Mouse (Mus musculus): Measurements from ENCODE around the gene Pkmyt1. TPM values are rescaled to one million over a fixed set of nuclear protein-coding genes. Genes with fewer than 3 reads are reported as not detected.
"Not testable (repeated sequence)": the region's sequence is repeated elsewhere in the genome, so short reads cannot be mapped to it uniquely, and the experiment has no call there.

Gene Pkmyt1
- polyA plus RNA-seq, 1 experiment from 2014 or later = 36.7 TPM

DNA sequence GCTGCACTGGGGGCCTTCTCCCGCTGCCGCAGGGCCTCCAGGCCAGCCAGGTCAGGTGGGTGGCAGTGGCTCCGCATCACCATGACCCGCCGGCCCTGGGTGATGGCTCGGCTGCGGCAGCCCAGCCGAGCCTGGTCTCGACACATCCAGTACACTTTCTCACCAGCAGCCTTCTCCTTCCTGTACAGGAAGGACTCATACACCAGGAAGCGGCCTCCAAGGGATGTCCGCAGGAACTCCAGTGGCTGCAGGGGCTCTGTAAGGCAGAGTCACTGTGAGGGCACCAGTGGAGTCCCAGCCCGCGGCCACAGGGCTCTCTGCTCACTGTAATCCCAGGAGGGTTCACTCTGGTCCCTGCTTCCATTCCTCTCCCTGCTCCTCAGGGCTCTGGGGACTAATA, 29.6 kb downstream of the Pkmyt1 start:
- H3K4me1 ChIP-seq = no peaks in the 10 kb centered on the region
- no peak overlapping the region for H3K4me3 ChIP-seq
- no peak overlapping the region for H3K9ac ChIP-seq
- H3K27me3 ChIP-seq = no peaks in the 10 kb centered on the region
- no peak overlapping the region for H3K4me2 ChIP-seq
- H3K27ac ChIP-seq = no peak overlapping the region
- H3K9me3 ChIP-seq (replicated peaks) = no peaks in the 10 kb centered on the region
- peaks cover 95% of the 10 kb centered on the region for H3K36me3 ChIP-seq (ENCODE audit: poor library complexity, severe bottlenecking)
- 93% methylated on average over 12 of the region's 13 CpGs for WGBS
- no peak for ATAC-seq

- peaks cover 99% of the 10 kb centered on the region for H3K36me3 ChIP-seq (ENCODE audit: poor library complexity, severe bottlenecking)
- H3K9me3 ChIP-seq (replicated peaks) = no peaks in the 10 kb centered on the region
- H3K9ac ChIP-seq = no peak overlapping the region
- H3K4me2 ChIP-seq = no peak overlapping the region
- 0 out of 2 replicates have a peak, but pooled peaks cover under 1% of the 10 kb centered on the region for H3K4me1 ChIP-seq
- no peak for ATAC-seq
- H3K27me3 ChIP-seq = no peaks in the 10 kb centered on the region
- no peak overlapping the region for H3K27ac ChIP-seq
- WGBS = 95% methylated on average over 9 of the region's 9 CpGs
- H3K4me3 ChIP-seq = no peak overlapping the region
Measured at GRCm38 (mm10) chr17:23757581-23757980, 31.4 kb downstream of the Pkmyt1 start.

GRCm38 (mm10) chr17:23758801-23759200, 32.7 kb downstream of the Pkmyt1 start:
- Histone ChIP-seq H3K9me3 (replicated peaks) (no peaks in the 10 kb centered on the region), H3K36me3 (ENCODE audit: poor library complexity, severe bottlenecking) (peaks cover 98% of the 10 kb centered on the region), H3K4me1 (peaks cover 7% of the 10 kb centered on the region; the same call in 1 of the 2 replicates), H3K27me3 (no peaks in the 10 kb centered on the region), H3K27ac (no peak overlapping the region), H3K9ac (no peak overlapping the region), H3K4me3 (no peak overlapping the region), H3K4me2 (no peak overlapping the region)
- WGBS = 74% methylated on average over 8 of the region's 8 CpGs
- peak; percentile 27; the same call in 1 of the 2 replicates for ATAC-seq

DNA sequence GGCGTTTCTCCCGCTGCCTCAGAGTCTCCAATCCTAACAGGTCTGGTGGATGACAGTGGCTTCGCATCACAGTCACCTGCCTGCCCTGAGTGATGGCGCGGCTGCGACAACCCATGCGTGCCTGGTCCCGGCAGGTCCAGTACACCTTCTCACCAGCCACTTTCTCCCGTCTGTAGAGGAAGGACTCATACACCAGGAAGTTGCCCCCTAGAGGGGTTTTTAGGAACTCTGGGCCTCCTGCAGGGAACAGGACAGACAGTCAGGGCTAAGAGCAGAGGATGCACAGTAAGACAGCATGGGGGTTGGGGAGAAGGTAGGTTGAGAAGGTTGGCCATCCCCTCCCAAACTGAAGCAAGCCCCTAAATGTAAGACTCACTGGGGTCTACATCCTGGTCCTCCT, 34.1 kb downstream of the Pkmyt1 start:
- no peaks in the 10 kb centered on the region for H3K27me3 ChIP-seq
- no peak overlapping the region for H3K27ac ChIP-seq
- H3K9me3 ChIP-seq (replicated peaks) = no peaks in the 10 kb centered on the region
- WGBS = 94% methylated on average over 9 of the region's 9 CpGs
- peaks cover 85% of the 10 kb centered on the region for H3K36me3 ChIP-seq (ENCODE audit: poor library complexity, severe bottlenecking)
- no peak overlapping the region for H3K4me3 ChIP-seq
- no peak for ATAC-seq
- H3K4me1 ChIP-seq = peaks cover 7% of the 10 kb centered on the region; the same call in 1 of the 2 replicates
- H3K9ac ChIP-seq = no peak overlapping the region
- H3K4me2 ChIP-seq = no peak overlapping the region

DNA sequence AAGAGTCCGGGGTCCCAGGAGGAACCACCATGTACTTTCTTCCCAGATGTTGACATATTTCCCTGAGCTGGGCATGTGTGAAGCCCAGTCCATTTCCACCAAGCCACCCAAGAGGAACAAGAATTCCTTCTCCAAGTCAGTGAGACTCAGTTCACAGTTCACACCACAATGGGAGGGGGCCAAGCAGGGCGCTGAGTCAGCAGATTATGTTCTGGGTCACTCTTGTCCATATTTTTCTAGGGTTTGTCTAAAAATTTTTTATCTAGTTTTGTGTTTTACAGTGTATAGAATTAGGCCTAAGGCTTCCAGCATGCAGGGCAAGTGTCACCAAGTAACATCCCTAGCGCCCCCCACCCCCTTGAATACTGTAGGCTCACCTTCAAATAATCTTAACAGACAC, 35.0 kb downstream of the Pkmyt1 start:
- Histone ChIP-seq H3K4me1 (peaks cover 7% of the 10 kb centered on the region; the same call in 1 of the 2 replicates), H3K36me3 (ENCODE audit: poor library complexity, severe bottlenecking) (peaks cover 78% of the 10 kb centered on the region), H3K9me3 (replicated peaks) (no peaks in the 10 kb centered on the region), H3K4me2 (no peak overlapping the region), H3K9ac (no peak overlapping the region), H3K4me3 (no peak overlapping the region), H3K27me3 (no peaks in the 10 kb centered on the region), H3K27ac (no peak overlapping the region)
- ATAC-seq = no peak
- 98% methylated on average over 3 of the region's 3 CpGs for WGBS

GRCm38 (mm10) chr17:23762976-23763375, 36.8 kb downstream of the Pkmyt1 start:
- Histone ChIP-seq H3K27me3 (no peaks in the 10 kb centered on the region), H3K9ac (no peak overlapping the region), H3K4me3 (no peak overlapping the region), H3K4me1 (peaks cover 7% of the 10 kb centered on the region; the same call in 1 of the 2 replicates), H3K9me3 (replicated peaks) (no peaks in the 10 kb centered on the region), H3K36me3 (ENCODE audit: poor library complexity, severe bottlenecking) (peaks cover 63% of the 10 kb centered on the region), H3K4me2 (no peak overlapping the region), H3K27ac (no peak overlapping the region)
- 89% methylated on average over 11 of the region's 11 CpGs for WGBS
- ATAC-seq = no peak

- H3K27me3 ChIP-seq = no peaks in the 10 kb centered on the region
- H3K36me3 ChIP-seq (ENCODE audit: poor library complexity, severe bottlenecking) = peaks cover 14% of the 10 kb centered on the region
- WGBS = 8% methylated on average over 2 of the region's 2 CpGs
- H3K4me3 ChIP-seq = peak overlapping the region; percentile 93
- peak overlapping the region; percentile 98 for H3K9ac ChIP-seq
- H3K27ac ChIP-seq = peak overlapping the region; percentile 20; the same call in 1 of the 2 replicates
- H3K4me2 ChIP-seq = peak overlapping the region; percentile 71
- no peaks in the 10 kb centered on the region for H3K9me3 ChIP-seq (replicated peaks)
- peaks cover 27% of the 10 kb centered on the region for H3K4me1 ChIP-seq
- no peak for ATAC-seq
Measured at GRCm38 (mm10) chr17:23770493-23770892, 44.4 kb downstream of the Pkmyt1 start.

DNA sequence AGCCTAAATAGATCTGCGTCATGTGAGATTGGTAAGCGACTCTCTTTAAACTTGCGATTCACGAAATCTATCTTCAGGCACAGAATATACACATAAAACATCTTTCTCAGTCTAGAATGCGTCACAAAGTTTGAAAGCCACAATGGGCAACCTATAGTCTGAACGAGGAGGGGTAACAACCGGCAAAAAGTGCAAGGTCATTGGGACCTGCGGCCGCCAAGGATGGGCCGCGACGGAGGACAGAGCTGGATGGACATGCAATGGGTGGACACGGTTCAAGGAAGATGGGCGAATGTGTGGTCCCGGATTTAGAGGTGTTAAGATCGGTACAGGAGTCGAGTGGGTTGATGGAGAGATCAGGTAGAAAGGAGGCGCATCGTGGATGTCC, 44.8 kb downstream of the Pkmyt1 start:
- Histone ChIP-seq H3K4me1 (peaks cover 27% of the 10 kb centered on the region), H3K4me2 (peak overlapping the region; percentile 71), H3K9ac (peak overlapping the region; percentile 98), H3K36me3 (ENCODE audit: poor library complexity, severe bottlenecking) (peaks cover 14% of the 10 kb centered on the region), H3K4me3 (peak overlapping the region; percentile 93), H3K27ac (peak overlapping the region; percentile 86), H3K27me3 (no peaks in the 10 kb centered on the region), H3K9me3 (replicated peaks) (no peaks in the 10 kb centered on the region)
- ATAC-seq = no peak
- WGBS = under 1% methylated on average over 19 of the region's 19 CpGs

GRCm38 (mm10) chr17:23771284-23772218, 45.4 kb downstream of the Pkmyt1 start, which contains the start of gene Flywch1:
TSS of gene Flywch1 (minus strand) at chr17:23771602.
- Histone ChIP-seq H3K4me2 (peak within 1 kb of the TSS; percentile 71), H3K4me3 (peak within 1 kb of the TSS; percentile 93), H3K36me3 (ENCODE audit: poor library complexity, severe bottlenecking) (peaks cover 12% of the 10 kb centered on the region), H3K4me1 (peaks cover 27% of the 10 kb centered on the region), H3K9ac (peak within 1 kb of the TSS; percentile 98), H3K27ac (peak within 1 kb of the TSS; percentile 86), H3K9me3 (replicated peaks) (no peaks in the 10 kb centered on the region), H3K27me3 (no peaks in the 10 kb centered on the region)
- ATAC-seq = peak; percentile 99
- WGBS = 4% methylated on average over 42 of the region's 58 CpGs

GRCm38 (mm10) chr17:23772219-23772556, 46.1 kb downstream of the Pkmyt1 start:
- peak overlapping the region; percentile 71 for H3K4me2 ChIP-seq
- 75% methylated on average over 2 of the region's 2 CpGs for WGBS
- peak overlapping the region; percentile 30; the same call in 1 of the 2 replicates for H3K9ac ChIP-seq
- H3K4me3 ChIP-seq = peak overlapping the region; percentile 93
- peaks cover 27% of the 10 kb centered on the region for H3K4me1 ChIP-seq
- not testable (repeated sequence) for H3K9me3 ChIP-seq (replicated peaks); H3K27ac ChIP-seq; ATAC-seq; H3K27me3 ChIP-seq
- peaks cover 11% of the 10 kb centered on the region for H3K36me3 ChIP-seq (ENCODE audit: poor library complexity, severe bottlenecking)

- H3K27ac ChIP-seq = no peak overlapping the region
- H3K27me3 ChIP-seq = no peaks in the 10 kb centered on the region
- peaks cover 27% of the 10 kb centered on the region for H3K4me1 ChIP-seq
- WGBS = 77% methylated on average over 6 of the region's 6 CpGs
- H3K9me3 ChIP-seq (replicated peaks) = no peaks in the 10 kb centered on the region
- no peak overlapping the region for H3K9ac ChIP-seq
- no peak for ATAC-seq
- no peak overlapping the region for H3K4me3 ChIP-seq
- H3K4me2 ChIP-seq = no peak overlapping the region
- peaks cover 4% of the 10 kb centered on the region for H3K36me3 ChIP-seq (ENCODE audit: poor library complexity, severe bottlenecking)
Measured at GRCm38 (mm10) chr17:23773676-23774075, 47.5 kb downstream of the Pkmyt1 start.

DNA sequence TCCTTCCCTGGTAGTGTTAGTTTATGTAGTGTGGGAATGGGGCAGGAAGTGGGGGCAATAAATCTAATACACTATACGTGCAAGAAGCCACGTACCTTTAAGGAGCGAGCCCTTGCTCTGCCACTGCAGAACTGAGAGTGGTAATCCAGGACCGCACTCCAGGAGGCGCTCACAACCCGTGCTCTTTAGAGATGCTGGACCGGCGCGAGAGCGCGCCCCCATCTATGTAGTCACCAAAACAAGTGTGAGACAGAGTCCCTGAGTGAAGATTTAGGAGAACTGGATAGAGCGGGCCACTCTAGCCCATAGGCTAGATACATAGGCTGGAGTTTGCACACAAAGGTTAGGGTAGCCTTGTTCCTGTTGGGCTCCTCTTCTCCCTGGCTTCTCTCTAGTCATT, 48.0 kb downstream of the Pkmyt1 start:
- H3K4me1 ChIP-seq = peaks cover 24% of the 10 kb centered on the region
- WGBS = 7% methylated on average over 12 of the region's 12 CpGs
- H3K4me3 ChIP-seq = no peak overlapping the region
- peaks cover under 1% of the 10 kb centered on the region for H3K36me3 ChIP-seq (ENCODE audit: poor library complexity, severe bottlenecking)
- no peak for ATAC-seq
- no peaks in the 10 kb centered on the region for H3K9me3 ChIP-seq (replicated peaks)
- no peaks in the 10 kb centered on the region for H3K27me3 ChIP-seq
- H3K27ac ChIP-seq = no peak overlapping the region
- no peak overlapping the region for H3K9ac ChIP-seq
- no peak overlapping the region for H3K4me2 ChIP-seq

Measured in forebrain, embryonic 13.5 days (tissue).